9 mouse cellular contexts compared by ENCODE assay signal in genomic region chr4:123216782-123217181, GRCm38 (mm10). TPM values are rescaled to one million over a fixed set of nuclear protein-coding genes. Genes with fewer than 3 reads are reported as not detected.
DNase-seq lines count a peak whose midpoint lies in the region; ATAC-seq and TF ChIP-seq lines count a peak whose summit lies in the region.
"Had no signal": no experiment of that assay in that cellular context is flagged by ENCODE, and none has a peak within 500 bp of the region (broad histone marks: within the 10 kb centered on the region; RNA-seq: fewer than 3 reads in every experiment).

No protein-coding gene starts in this region.

- DNase-seq in heart, postnatal 4 days, result peak; percentile 58
- DNase-seq in heart, adult 8-10 months (ENCODE audit: low spot score), result no peak
- peak; percentile 17 to 25 for DNase-seq in spleen, adult 2 months (ENCODE audit: low read depth in 1 of 2, low spot score in 2 of 2)
- DNase-seq in spleen, adult 12 weeks (ENCODE audit: low spot score), result no peak
- peak; percentile 58 to 67 for DNase-seq in adrenal gland, postnatal 36 days
- no peak for DNase-seq in layer of hippocampus, postnatal 36 days

- TF ChIP-seq POLR2A in spleen, adult 2 months (IDR thresholded peaks at IDR 0.05; ENCODE audit: low read depth, low read length), result no peak
- no peak for TF ChIP-seq POLR2A in small intestine, adult 2 months (IDR thresholded peaks at IDR 0.05; ENCODE audit: low read depth, low read length)

- H3K36me3 ChIP-seq in spleen, adult 2 months (ENCODE audit: control insufficient read depth, insufficient read depth, low read length), result no peaks in the 10 kb centered on the region
- no peaks in the 10 kb centered on the region for H3K36me3 ChIP-seq in small intestine, adult 2 months (ENCODE audit: control insufficient read depth, insufficient read depth, low read length)
- H3K36me3 ChIP-seq: embryonic facial prominence, embryonic 13.5 days had no signal

- 4% methylated on average over 1 of the region's 1 CpGs for WGBS in spleen, adult 2 months
- 3% methylated on average over 1 of the region's 1 CpGs for WGBS in small intestine, adult 2 months

- H3K27ac ChIP-seq in spleen, adult 2 months (ENCODE audit: insufficient read depth, low read length), result no peak overlapping the region
- H3K27ac ChIP-seq in small intestine, adult 2 months (ENCODE audit: insufficient read depth, low read depth, low read length), result no peak overlapping the region
- H3K27ac ChIP-seq: embryonic facial prominence, embryonic 13.5 days had no signal

- H3K4me1 ChIP-seq in spleen, adult 2 months (ENCODE audit: control insufficient read depth, insufficient read depth, insufficient read length), result no peaks in the 10 kb centered on the region
- no peaks in the 10 kb centered on the region for H3K4me1 ChIP-seq in small intestine, adult 2 months (ENCODE audit: control insufficient read depth, insufficient read depth, insufficient read length, low read length)
- H3K4me1 ChIP-seq: embryonic facial prominence, embryonic 13.5 days had no signal

- no peak overlapping the region for H3K4me3 ChIP-seq in spleen, adult 2 months (ENCODE audit: extremely low read depth, insufficient read depth, insufficient read length)
- H3K4me3 ChIP-seq in small intestine, adult 2 months (ENCODE audit: low read depth, low read length), result no peak overlapping the region
- H3K4me3 ChIP-seq: embryonic facial prominence, embryonic 13.5 days had no signal

- no peaks in the 10 kb centered on the region for H3K27me3 ChIP-seq in spleen, adult 2 months (ENCODE audit: control insufficient read depth, insufficient read depth, low read length)
- H3K27me3 ChIP-seq in small intestine, adult 2 months (ENCODE audit: control insufficient read depth, insufficient read depth, low read length), result no peaks in the 10 kb centered on the region

- peak; percentile 3 to 52; a peak in 2 of 4 replicates for ATAC-seq in hematopoietic stem cell, adult 5-6 weeks (replicated peaks in 1 of 2; ENCODE audit: insufficient read depth in 1 of 2, low FRiP score in 2 of 2, low TSS enrichment in 1 of 2, low read depth in 1 of 2, poor library complexity in 2 of 2, severe bottlenecking in 2 of 2)

- peak; percentile 67; the same call in 1 of the 2 replicates for TF ChIP-seq CTCF in spleen, adult 2 months (IDR thresholded peaks at IDR 0.05; ENCODE audit: extremely low read depth, insufficient read depth, insufficient read length, insufficient replicate concordance)
- TF ChIP-seq CTCF in small intestine, adult 2 months (IDR thresholded peaks at IDR 0.05; ENCODE audit: extremely low read depth, insufficient read length, insufficient replicate concordance, low read depth, low read length), result peak; percentile 87; the same call in 1 of the 2 replicates

RNA-seq across cellular contexts. Expression of gene Nt5c1a, which starts 15.5 kb away (rescaled TPM):
- 10 to 100 TPM; 21.3 to 24.6 TPM for total RNA-seq in heart, postnatal 4 days (2021)
- 10 to 100 TPM; 48.9 to 75.3 (median 70.1) TPM for total RNA-seq in heart, adult 8-10 months (2022)
- not detected in 2 replicates for polyA plus RNA-seq in spleen, adult 2 months (2012; rRNA removed)
- 10 to 100 TPM; 44.9 to 55.3 TPM for total RNA-seq in adrenal gland, postnatal 36 days (2021)
- total RNA-seq in hematopoietic stem cell, adult 5-6 weeks (2017), result not detected in 2 replicates
- not detected in 2 replicates for polyA plus RNA-seq in small intestine, adult 2 months (2012; rRNA removed)
- 10 to 100 TPM; 13.4 to 14.5 TPM for total RNA-seq in layer of hippocampus, postnatal 36 days (2021)
- polyA plus RNA-seq: embryonic facial prominence, embryonic 13.5 days had no signal

RNA-seq across cellular contexts. Expression of gene Heyl, which starts 16.6 kb away (rescaled TPM):
- total RNA-seq in heart, postnatal 4 days (2021), result 10 to 100 TPM; 26.9 to 28.3 TPM
- total RNA-seq in heart, adult 8-10 months (2022), result 10 to 100 TPM in 3 of 4 experiments, 1 to 10 TPM in 1; 9.7 to 11.7 (median 10.9) TPM
- polyA plus RNA-seq in spleen, adult 2 months (2012; rRNA removed), result 2.1 and 2.9 TPM in 2 replicates
- 1 to 10 TPM; 6.2 to 8.6 TPM for total RNA-seq in adrenal gland, postnatal 36 days (2021)
- total RNA-seq in hematopoietic stem cell, adult 5-6 weeks (2017), result not detected in 2 replicates
- 1.3 TPM in 2 replicates for polyA plus RNA-seq in small intestine, adult 2 months (2012; rRNA removed)
- 1 to 10 TPM; 2.3 to 2.9 TPM for total RNA-seq in layer of hippocampus, postnatal 36 days (2021)

RNA-seq across cellular contexts. Expression of gene Hpcal4, which starts 33.8 kb away (rescaled TPM):
- under 1 TPM; 0.26 to 0.54 TPM for total RNA-seq in heart, postnatal 4 days (2021)
- total RNA-seq in heart, adult 8-10 months (2022), result under 1 TPM; 0.14 to 0.25 (median 0.19) TPM
- polyA plus RNA-seq in spleen, adult 2 months (2012; rRNA removed), result not detected in 2 replicates
- 1 to 10 TPM; 4.0 to 4.2 TPM for total RNA-seq in adrenal gland, postnatal 36 days (2021)
- total RNA-seq in hematopoietic stem cell, adult 5-6 weeks (2017), result not detected in 2 replicates
- 0.20 and 0.53 TPM in 2 replicates for polyA plus RNA-seq in small intestine, adult 2 months (2012; rRNA removed)
- total RNA-seq in layer of hippocampus, postnatal 36 days (2021), result 100 to 1,000 TPM; 495 to 526 TPM

RNA-seq across cellular contexts. Expression of gene Pabpc4, which starts 45.4 kb away (rescaled TPM):
- 100 to 1,000 TPM; 246 to 255 TPM for total RNA-seq in heart, postnatal 4 days (2021)
- total RNA-seq in heart, adult 8-10 months (2022), result 100 to 1,000 TPM; 323 to 392 (median 367) TPM
- polyA plus RNA-seq in spleen, adult 2 months (2012; rRNA removed), result 137 and 201 TPM in 2 replicates
- total RNA-seq in adrenal gland, postnatal 36 days (2021), result 100 to 1,000 TPM in 1 of 2 experiments, 10 to 100 TPM in 1; 98.0 to 113 TPM
- total RNA-seq in hematopoietic stem cell, adult 5-6 weeks (2017), result 87.7 and 112 TPM in 2 replicates
- polyA plus RNA-seq in small intestine, adult 2 months (2012; rRNA removed), result 125 and 133 TPM in 2 replicates
- total RNA-seq in layer of hippocampus, postnatal 36 days (2021), result 10 to 100 TPM; 44.4 to 45.0 TPM

Comparison
In these comparisons a context has a peak if more than half of its experiments do, and no peak if none do; other contexts are left out.
1. DNase-seq: peak in heart, postnatal 4 days (single experiment), spleen, adult 2 months (2 of 2) and adrenal gland, postnatal 36 days (2 of 2); none in heart, adult 8-10 months (single experiment), spleen, adult 12 weeks (single experiment) and layer of hippocampus, postnatal 36 days (0 of 2).
2. RNA of gene Nt5c1a, which starts 15.5 kb away (total RNA-seq): 48.9 to 75.3 TPM in heart, adult 8-10 months, 44.9 to 55.3 TPM in adrenal gland, postnatal 36 days, 21.3 to 24.6 TPM in heart, postnatal 4 days and 13.4 to 14.5 TPM in layer of hippocampus, postnatal 36 days; not detected in hematopoietic stem cell, adult 5-6 weeks; every median in the first group is over 10 times any median in the second.
3. RNA of gene Hpcal4, which starts 33.8 kb away (total RNA-seq): 495 to 526 TPM in layer of hippocampus, postnatal 36 days; 4.0 to 4.2 TPM in adrenal gland, postnatal 36 days, 0.26 to 0.54 TPM in heart, postnatal 4 days, 0.14 to 0.25 TPM in heart, adult 8-10 months and not detected in hematopoietic stem cell, adult 5-6 weeks; every median in the first group is over 10 times any median in the second.